8 mouse cellular contexts compared by ENCODE assay signal in the genomic region with DNA sequence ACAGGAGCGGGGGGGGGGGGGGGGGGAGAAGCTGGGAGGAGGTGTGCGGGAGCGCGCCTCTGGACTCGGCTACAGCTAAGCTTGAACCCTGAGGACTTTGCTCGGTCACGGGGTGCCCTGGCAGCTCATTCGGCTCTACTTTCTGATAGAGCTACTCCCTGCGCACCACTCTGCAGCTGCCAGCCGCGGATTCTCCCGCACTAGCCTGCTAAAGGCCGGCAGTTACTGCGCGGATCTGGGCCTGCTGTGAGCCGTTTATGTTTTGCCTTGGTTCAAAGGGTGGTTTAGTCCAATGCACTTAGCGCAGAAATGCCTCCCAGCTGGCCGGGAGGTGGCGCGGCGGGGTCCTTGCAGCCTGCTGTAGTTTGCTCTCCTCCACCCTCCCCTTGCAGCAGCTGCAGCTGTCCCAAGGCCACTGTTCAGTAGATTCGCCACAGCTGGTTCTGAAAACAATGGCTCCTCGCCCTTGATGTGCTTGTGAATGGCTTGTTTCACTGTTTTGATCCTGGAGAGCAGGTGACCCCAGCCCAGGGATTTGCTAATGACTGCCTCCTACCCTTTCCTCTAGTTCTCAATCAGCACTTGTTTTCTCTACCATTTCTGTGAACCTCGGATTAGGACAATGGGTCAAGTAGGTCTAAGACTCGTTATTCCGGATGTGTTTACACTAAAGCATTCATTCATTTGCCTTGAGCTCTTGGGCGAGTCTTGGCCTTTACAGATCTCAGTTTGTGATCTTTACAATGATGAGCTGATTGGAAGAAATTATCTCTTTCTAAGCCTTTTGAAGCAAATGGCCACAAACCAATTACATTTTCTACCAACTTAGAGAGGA. TPM values are rescaled to one million over a fixed set of nuclear protein-coding genes. Genes with fewer than 3 reads are reported as not detected.
A peak's percentile ranks its signal among the peaks of the same experiment; 100 is the strongest.
DNase-seq lines count a peak whose midpoint lies in the region; ATAC-seq and TF ChIP-seq lines count a peak whose summit lies in the region.

No protein-coding gene starts in this region.

- peak overlapping the region; percentile 79 for H3K4me2 ChIP-seq in hindbrain, embryonic 12.5 days (replicated peaks)
- peak overlapping the region; percentile 83 for H3K4me2 ChIP-seq in lung, postnatal 0 days (replicated peaks; ENCODE audit: low read depth, low read length)

- H3K27ac ChIP-seq in hindbrain, embryonic 12.5 days = peak overlapping the region; percentile 94
- H3K27ac ChIP-seq in lung, postnatal 0 days (ENCODE audit: low read length) = peak overlapping the region; percentile 89

- peak; percentile 89 for TF ChIP-seq CTCF in lung, postnatal 0 days (IDR thresholded peaks at IDR 0.05)

- ATAC-seq in hindbrain, embryonic 12.5 days (ENCODE audit: low FRiP score) = peak; percentile 95
- peak; percentile 94 for ATAC-seq in lung, postnatal 0 days
- ATAC-seq in granulocyte monocyte progenitor cell, adult 5-6 weeks (replicated peaks; ENCODE audit: poor library complexity, severe bottlenecking) = no peak

- WGBS in hindbrain, embryonic 12.5 days = under 1% methylated on average over 26 of the region's 27 CpGs
- under 1% methylated on average over 24 of the region's 27 CpGs for WGBS in lung, postnatal 0 days

- TF ChIP-seq EP300 in lung, postnatal 0 days (IDR thresholded peaks at IDR 0.05) = peak; percentile 44

- peaks cover 4% of the 10 kb centered on the region; the same call in 1 of the 2 replicates for H3K4me1 ChIP-seq in hindbrain, embryonic 12.5 days
- peaks cover 2% of the 10 kb centered on the region; the same call in 1 of the 2 replicates for H3K4me1 ChIP-seq in lung, postnatal 0 days (ENCODE audit: insufficient read depth, low read depth, low read length)

- H3K9ac ChIP-seq in hindbrain, embryonic 12.5 days = peak overlapping the region; percentile 73
- H3K9ac ChIP-seq in lung, postnatal 0 days (replicated peaks; ENCODE audit: low read depth) = peak overlapping the region; percentile 63

- H3K36me3 ChIP-seq in hindbrain, embryonic 12.5 days = no peaks in the 10 kb centered on the region
- H3K36me3 ChIP-seq in lung, postnatal 0 days (ENCODE audit: insufficient read depth, low read length) = no peaks in the 10 kb centered on the region

- no peaks in the 10 kb centered on the region for H3K27me3 ChIP-seq in hindbrain, embryonic 12.5 days
- no peaks in the 10 kb centered on the region for H3K27me3 ChIP-seq in lung, postnatal 0 days (replicated peaks; ENCODE audit: insufficient read depth, low read length)

- peak overlapping the region; percentile 72 for H3K4me3 ChIP-seq in hindbrain, embryonic 12.5 days
- peak overlapping the region; percentile 71 for H3K4me3 ChIP-seq in lung, postnatal 0 days (ENCODE audit: low read depth, low read length)

- H3K9me3 ChIP-seq in hindbrain, embryonic 12.5 days (replicated peaks) = no peaks in the 10 kb centered on the region
- H3K9me3 ChIP-seq in lung, postnatal 0 days (ENCODE audit: low read length) = no peaks in the 10 kb centered on the region

- DNase-seq in adipocyte (ENCODE audit: low spot score) = peak; percentile 90
- DNase-seq in cerebellum, postnatal 25 days = peak; percentile 61 to 72
- peak; percentile 75 to 78 for DNase-seq in frontal cortex, postnatal 36 days (ENCODE audit: low spot score in 2 of 2)
- peak; percentile 71 to 73 for DNase-seq in layer of hippocampus, postnatal 14 days (ENCODE audit: low spot score in 2 of 2)
- peak; percentile 96 for DNase-seq in lung, postnatal 0 days (ENCODE audit: low spot score)
- peak; percentile 82 for DNase-seq in right cerebral cortex, adult 18-20 months

RNA-seq across cellular contexts. Expression of a gene that starts 1.5 kb away (rescaled TPM):
- 6.6 and 6.9 TPM in 2 replicates for polyA plus RNA-seq in hindbrain, embryonic 12.5 days (2016; fragmentation: Nextera tagmentation; extraction: Ambion mirVana)
- total RNA-seq in layer of hippocampus, postnatal 14 days (2021) = 10 to 100 TPM; 18.8 to 20.4 TPM
- 48.0 and 48.3 TPM in 2 replicates for polyA plus RNA-seq in lung, postnatal 0 days (2015; fragmentation: Nextera tagmentation; extraction: Ambion mirVana)
- total RNA-seq in granulocyte monocyte progenitor cell, adult 5-6 weeks (2014; fragmentation: Nextera tagmentation) = not detected in 2 replicates
- total RNA-seq in granulocyte monocyte progenitor cell, adult 5-6 weeks (2017) = not detected in 2 replicates

Comparison
In these comparisons a context has a peak if more than half of its experiments do, and no peak if none do; other contexts are left out.
1. RNA of a gene that starts 1.5 kb away (total RNA-seq): 18.8 to 20.4 TPM in layer of hippocampus, postnatal 14 days; not detected in granulocyte monocyte progenitor cell, adult 5-6 weeks; every median in the first group is over 10 times any median in the second.
2. Peak in every context shown above with its lines, with median percentiles within 50 percentile points of each other: DNase-seq.